Mouse (Mus musculus): Measurements from ENCODE around the gene Olfr221.
A peak's percentile ranks its signal among the peaks of the same experiment; 100 is the strongest.

The Olfr221 gene

DNA sequence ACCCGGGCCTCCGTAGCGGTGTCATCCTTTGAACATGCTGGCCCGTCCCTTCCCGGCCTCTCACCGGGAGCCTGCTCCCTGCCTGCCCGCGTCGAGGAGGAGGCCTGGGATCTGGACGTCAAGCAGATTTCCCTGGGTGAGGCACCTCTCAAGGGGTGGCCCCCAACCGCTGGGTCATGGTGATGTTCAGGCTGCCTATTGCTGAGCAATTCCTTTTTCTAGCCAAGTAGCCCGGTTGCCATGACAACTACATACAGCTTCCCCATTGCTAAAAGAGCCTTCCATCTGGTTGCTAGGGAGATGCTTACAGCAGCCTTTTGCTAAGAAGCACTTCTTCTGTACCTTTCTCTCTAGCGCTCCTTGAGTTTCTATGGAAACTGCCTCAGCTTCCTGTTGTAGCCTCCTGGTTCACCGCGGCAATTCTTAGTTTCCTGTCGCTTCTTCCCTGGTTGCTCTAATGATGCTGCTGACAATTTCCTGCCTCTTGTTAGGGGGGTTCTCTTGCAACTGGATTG lies 38.2 kb downstream of the Olfr221 start:
- DNase-seq (ENCODE audit: low spot score): no peak

DNA sequence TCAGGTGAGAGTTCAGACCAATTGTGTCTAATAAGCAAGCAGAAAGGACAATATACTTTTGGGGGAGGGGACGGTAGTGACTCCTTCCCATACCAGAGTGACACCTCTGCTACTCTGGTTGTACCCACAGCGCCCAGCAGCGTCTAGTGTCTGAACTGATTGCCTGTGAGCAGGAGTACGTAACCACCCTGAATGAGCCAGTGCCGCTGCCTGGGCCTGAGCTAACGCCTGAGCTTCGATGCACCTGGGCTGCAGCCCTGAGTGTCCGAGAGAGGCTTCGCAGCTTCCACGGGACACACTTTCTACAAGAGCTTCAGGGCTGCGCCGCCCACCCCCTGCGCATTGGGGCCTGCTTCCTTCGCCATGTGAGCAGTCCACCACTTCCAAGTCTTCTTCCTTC lies 44.8 kb downstream of the Olfr221 start:
- no peak for DNase-seq (ENCODE audit: low spot score)

DNA sequence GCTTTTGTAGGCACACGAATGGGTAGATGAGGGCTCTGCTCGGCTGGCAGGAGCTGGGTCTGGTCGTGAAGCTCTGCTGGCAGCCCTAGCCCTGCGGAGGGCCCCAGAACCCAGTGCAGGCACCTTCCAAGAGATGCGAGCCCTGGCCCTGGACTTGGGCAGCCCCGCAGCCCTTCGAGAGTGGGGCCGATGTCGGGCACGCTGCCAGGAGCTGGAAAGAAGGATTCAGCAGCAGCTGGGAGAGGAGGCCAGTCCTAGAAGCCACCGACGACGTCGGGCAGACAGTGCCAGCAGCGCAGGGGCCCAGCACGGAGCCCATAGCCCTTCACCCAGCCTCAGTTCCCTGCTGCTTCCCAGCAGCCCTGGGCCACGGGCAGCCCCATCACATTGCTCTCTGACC lies 45.4 kb downstream of the Olfr221 start:
- no peak for DNase-seq (ENCODE audit: low spot score)

DNA sequence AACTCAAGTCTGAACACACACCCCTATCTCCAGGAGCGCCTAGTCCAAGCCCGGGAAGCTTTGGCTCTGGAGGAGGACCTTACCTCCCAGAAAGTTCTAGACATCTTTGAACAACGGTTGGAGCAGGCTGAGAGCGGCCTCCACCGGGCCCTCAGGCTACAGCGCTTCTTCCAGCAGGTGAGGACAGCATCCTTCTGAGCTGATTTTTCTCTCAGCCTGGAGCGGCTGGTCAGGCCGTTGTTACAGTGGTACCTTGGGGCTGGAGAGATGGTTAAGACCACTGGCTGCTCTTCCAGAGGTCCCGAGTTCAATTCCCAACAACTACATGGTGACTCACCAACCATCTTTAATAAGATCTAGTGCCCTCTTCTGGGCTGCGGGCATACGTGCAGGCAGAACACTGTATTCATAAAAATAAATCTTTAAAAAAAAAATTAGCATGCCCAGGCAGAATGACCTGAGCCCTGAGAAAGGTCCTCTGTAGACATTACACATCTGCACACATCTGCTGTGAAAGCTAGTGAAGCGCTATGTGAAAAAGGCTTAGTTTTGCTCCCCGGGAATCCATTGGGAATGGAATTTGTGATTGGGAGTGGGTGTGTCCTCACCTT lies 45.9 kb downstream of the Olfr221 start:
- DNase-seq (ENCODE audit: low spot score): no peak

DNA sequence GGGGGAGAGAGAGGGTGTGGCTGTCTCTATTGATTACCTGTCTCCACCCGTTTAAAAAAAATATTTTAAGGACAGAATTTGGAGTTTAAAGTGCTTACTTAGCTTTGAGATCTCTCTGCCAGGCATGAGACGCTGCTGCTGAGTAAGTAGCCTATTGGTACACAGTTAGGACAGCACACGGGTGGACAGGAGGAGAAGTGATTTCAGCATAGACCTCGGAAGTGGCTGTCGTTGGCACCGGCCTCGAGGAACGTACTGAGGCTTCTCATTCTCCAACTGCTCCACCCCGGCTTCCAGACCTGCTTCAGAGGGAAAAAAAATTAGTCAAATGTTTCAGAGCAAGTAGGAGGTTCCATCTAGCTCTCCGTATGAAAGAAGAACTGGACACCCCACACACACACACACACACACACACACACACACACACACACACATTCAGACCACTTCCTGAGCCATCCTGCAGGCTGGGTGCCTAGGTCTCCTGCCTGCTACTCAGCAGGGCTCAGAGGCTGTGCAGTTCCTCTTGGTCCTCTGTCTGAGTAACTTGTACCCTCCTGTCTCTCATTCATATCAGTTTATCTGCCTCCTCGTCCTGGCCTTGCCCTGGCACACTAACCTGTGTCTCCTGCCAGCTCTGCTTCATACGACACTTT lies 46.9 kb downstream of the Olfr221 start:
- no peak for DNase-seq (ENCODE audit: low spot score)

DNA sequence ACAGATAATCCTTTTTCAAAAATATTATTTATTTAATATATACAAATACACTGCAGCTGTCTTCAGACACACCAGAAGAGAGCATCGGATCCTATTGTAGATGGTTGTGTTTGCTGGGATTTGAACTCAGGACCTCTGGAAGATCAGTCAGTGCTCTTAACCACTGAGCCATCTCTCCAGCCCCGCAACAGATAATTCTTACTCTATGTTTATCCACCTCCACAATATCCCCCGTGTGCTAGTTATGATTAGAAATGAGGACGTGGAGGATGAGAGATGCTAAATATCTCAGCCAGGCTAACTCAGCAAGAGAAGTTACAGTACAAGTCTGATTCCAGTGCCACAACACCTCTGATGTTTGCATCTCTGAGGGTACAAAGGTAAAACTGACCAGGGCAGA lies 47.8 kb downstream of the Olfr221 start:
- no peak for DNase-seq (ENCODE audit: low spot score)

DNA sequence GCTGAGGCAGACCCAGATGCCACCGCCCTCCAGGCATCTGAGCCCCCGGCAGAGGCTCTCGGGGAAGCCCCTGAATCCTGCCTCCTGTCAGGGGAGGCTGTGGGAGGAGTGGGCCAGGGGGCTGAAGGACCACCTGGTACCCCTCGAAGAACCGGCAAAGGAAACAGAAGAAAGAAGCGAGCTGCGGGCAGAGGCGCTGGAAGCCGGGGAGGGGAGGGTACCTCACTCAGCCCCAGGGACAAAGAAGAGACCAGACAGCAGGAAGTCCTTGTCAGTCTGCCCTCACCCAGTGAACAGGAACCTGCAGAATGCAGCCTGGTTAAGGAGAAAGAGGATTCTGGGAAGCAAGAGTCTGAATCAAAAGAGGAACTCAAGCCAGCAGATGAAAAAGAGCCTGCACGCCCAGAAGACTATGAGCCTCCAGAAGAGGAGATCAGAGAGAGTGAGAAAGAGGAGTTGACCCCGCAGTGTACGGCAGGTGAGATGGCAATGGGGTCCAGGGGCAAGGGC lies 52.7 kb downstream of the Olfr221 start:
- DNase-seq (ENCODE audit: low spot score): no peak

DNA sequence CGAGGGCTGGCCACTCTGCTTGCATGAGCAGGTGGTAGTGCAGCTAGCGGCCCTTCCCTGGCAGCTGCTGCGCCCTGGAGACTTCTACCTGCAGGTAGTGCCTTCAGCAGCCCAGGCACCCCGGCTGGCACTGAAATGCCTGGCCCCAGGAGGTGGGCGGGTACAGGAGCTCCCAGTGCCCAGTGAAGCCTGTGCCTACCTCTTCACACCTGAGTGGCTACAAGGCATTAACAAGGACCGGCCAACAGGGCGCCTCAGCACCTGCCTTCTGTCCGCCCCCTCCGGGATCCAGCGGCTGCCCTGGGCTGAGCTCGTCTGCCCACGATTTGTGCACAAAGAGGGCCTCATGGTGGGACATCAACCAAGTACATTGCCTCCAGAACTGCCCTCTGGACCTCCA lies 53.5 kb downstream of the Olfr221 start:
- no peak for DNase-seq (ENCODE audit: low spot score)

DNA sequence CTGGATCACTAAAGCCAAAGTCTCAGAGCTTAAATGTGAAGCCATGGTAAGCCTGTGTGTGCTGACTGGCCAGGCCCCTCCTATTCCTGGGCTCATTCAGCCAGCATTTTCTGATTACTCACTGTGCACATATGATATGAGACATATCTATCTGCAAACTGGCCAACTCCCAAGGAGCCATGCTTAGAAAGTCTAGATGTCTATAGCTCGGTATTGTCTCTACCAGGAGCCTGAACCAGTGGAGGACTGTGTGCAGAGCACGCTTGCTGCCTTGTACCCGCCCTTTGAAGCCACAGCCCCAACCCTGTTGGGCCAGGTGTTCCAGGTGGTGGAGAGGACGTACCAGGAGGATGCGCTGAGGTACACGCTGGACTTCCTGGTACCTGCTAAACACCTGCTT lies 55.1 kb downstream of the Olfr221 start:
- no peak for DNase-seq (ENCODE audit: low spot score)

DNA sequence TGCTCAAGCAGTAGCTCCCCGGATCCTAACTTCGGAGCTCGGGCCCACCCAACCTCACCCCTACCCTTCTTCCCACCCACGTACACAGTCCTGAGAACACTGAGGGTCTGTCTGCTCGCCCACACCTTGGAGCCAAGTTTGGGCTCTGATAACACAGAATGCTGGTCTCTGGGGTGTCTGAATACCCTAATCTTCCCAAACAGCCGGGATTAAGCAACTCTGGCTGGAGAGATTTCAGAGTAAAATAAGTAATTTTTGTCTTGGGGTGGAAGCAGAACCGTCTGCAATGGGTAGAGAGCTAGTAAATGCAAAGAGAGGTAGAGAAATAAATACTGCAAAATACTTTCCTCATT lies 56.1 kb downstream of the Olfr221 start:
- DNase-seq (ENCODE audit: low spot score): no peak

DNA sequence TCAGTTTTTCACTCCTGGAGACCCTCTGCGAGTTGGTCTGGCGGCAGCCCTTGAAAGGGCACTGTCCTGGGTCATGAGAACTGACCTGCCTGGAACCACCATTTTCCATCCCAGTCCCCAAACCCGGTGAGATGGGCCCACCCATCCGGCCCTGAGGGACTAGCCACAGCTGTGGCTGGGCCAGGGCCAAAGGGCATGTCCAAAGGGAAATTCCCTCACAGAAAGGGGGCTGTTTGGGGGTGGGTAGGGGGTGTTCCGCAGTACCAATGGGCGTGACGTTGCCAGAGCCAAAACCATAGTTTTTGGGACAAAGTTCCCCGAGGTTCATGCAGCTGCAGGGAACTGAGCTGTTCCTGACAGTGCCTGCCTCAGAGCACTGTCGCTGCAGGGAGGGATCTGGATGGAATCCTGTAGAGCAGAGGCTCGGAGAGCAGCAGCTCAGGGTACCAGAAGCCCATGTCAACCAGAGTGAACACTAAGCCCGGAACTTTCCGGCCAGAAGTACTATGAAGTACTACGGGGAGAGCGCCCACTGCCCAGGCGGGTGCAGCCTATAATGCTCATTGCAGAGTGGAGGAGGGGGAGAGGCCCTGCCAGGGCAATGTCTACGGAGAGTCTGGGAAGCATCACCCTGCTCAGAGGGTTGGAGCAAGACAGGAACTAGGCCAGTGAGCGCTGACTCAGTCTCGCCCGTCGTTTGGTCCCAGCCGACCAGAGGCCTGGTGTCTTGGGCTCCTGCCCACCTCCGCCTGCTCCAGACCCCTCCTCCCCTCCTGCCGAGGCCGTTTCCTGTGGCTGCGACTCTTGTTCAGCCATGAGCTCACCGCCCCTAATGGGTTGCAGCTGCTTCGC lies 56.7 kb downstream of the Olfr221 start:
- DNase-seq (ENCODE audit: low spot score): peak; percentile 73

DNA sequence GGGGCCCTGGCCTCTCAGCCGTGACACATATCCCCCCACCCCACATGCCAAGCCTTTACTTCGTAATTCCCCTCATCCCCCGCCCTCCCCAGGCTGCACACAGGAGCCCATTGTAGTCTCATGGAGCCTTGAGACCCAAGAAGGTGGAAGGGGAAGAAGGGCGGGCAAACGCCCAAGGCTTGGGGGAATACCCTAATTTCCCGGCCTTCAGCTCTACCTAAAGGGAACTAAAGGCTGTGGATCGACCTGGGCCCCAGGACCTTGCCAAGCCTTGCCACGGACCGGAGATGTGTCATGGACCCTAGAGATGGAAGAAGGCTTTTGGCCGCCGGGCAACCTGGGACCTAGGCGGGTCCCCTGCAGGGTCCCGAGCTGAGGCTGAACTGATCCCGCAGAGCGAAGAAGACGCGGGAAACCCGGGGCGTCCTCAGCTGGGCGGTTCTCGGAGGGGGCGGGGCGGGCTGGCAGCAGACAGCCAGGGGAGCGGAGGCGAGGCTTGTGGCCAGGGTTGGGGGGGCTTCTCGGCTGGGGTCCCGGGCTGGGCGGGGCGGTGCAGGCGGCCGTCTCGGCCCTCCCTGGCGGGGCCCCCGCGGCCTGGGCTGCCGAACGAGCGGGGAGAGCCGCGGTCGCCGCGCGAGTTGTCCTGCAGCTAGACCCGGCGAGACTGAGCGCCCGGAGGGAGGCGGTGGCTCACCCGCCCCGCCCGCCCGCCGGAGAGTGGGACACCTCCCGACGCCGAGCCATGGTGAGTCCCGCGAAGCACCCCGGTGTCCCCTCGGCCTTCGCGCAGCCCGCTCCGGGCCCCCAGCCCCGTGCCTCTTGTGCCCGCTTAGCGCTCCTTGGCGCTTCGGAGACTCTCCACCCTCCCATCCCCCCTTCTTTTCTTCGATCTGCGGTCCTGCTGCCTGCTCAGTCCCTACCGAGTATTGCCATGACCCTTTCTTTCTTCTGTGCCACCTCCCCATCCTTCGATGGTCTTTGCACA lies 57.7 kb downstream of the Olfr221 start, which contains the start of gene Arhgef40:
Gene Arhgef40, plus strand, starts transcription at position 473 of the 985 bp plus-strand sequence.
- DNase-seq (ENCODE audit: low spot score): peak; percentile 76
